Mouse (Mus musculus) MEL (cell line): ENCODE results near the gene Atp1a1. TPM values are rescaled to one million over a fixed set of nuclear protein-coding genes. Genes with fewer than 3 reads are reported as not detected.
A peak's percentile ranks its signal among the peaks of the same experiment; 100 is the strongest.

ENCODE experiments used
- DNase-seq: peaks from one replicate; pipeline ENCODE4 v3.0.0; 2011; ENCODE audit warnings: low read depth, low spot score
- H3K27ac ChIP-seq: 2 replicates; pipeline ENCODE4 v1.5.1; 2012; ENCODE audit warnings: low read depth, mild to moderate bottlenecking, control low read depth, low read length, moderate library complexity; ENCODE audit not compliant: control insufficient read depth
- H3K27me3 ChIP-seq, 2 experiments: fragments of 150-350 bp in 1 of 2; sonication (generic) in 1 of 2; 2 replicates each; pipeline ENCODE4 v1.6.1; 2012; ENCODE audit warnings: low read length in 2 of 2, mild to moderate bottlenecking in 2 of 2, improper control_type of control experiment in 1 of 2, moderate library complexity in 1 of 2; ENCODE audit not compliant: insufficient read depth in 2 of 2, control insufficient read depth in 1 of 2
- H3K36me3 ChIP-seq, 2 experiments: 2 replicates each; pipeline ENCODE4 v1.6.1; 2012 to 2014; ENCODE audit warnings: low read length in 2 of 2, improper control_type of control experiment in 1 of 2, inconsistent platforms in 1 of 2, mild to moderate bottlenecking in 1 of 2; ENCODE audit not compliant: insufficient read depth in 2 of 2, control insufficient read depth in 1 of 2
- H3K4me1 ChIP-seq, 2 experiments: fragments of 150-350 bp in 1 of 2; sonication (generic) in 1 of 2; 2 replicates each; pipeline ENCODE4 v1.6.1; 2012; ENCODE audit warnings: low read length in 2 of 2, improper control_type of control experiment in 1 of 2, mild to moderate bottlenecking in 1 of 2; ENCODE audit not compliant: insufficient read depth in 2 of 2, control insufficient read depth in 1 of 2
- H3K4me3 ChIP-seq, 2 experiments: fragments of 150-350 bp in 1 of 2; sonication (generic) in 1 of 2; 2 replicates each; pipeline ENCODE4 v1.5.1; 2012; ENCODE audit warnings: low read depth in 2 of 2, low read length in 2 of 2, mild to moderate bottlenecking in 2 of 2, moderate library complexity in 2 of 2, control low read depth in 1 of 2, improper control_type of control experiment in 1 of 2; ENCODE audit not compliant: control insufficient read depth in 1 of 2, insufficient read depth in 1 of 2
- H3K79me2 ChIP-seq: 2 replicates; pipeline ENCODE4 v1.6.1; 2012; ENCODE audit warnings: mild to moderate bottlenecking, low read length, moderate library complexity; ENCODE audit not compliant: control insufficient read depth, poor library complexity, insufficient read depth
- H3K9ac ChIP-seq: 2 replicates; pipeline ENCODE4 v1.6.1; 2012; ENCODE audit warnings: low read depth, mild to moderate bottlenecking, control low read depth, low read length, moderate library complexity; ENCODE audit not compliant: control insufficient read depth, poor library complexity, severe bottlenecking
- H3K9me3 ChIP-seq: fragments of 150-350 bp; sonication (generic); replicated peaks from 2 replicates; pipeline ENCODE4 v1.6.1; 2012; ENCODE audit warnings: mild to moderate bottlenecking, low read length, improper control_type of control experiment, moderate library complexity; ENCODE audit not compliant: insufficient read depth
- CHD2 ChIP-seq: IDR thresholded peaks from 2 replicates; pipeline ENCODE4 v1.6.1; 2011; ENCODE audit warnings: low read length, improper control_type of control experiment
- CTCF ChIP-seq, 3 experiments: IDR thresholded peaks in 2 of 3; conservative IDR thresholded peaks in 1 of 3; 2 replicates each; pipeline ENCODE4 v1.5.1; 2011 to 2012; ENCODE audit warnings: low read length in 3 of 3, low read depth in 2 of 3, mild to moderate bottlenecking in 2 of 3, improper control_type of control experiment in 1 of 3, inconsistent platforms in 1 of 3, mixed read lengths in 1 of 3, moderate library complexity in 1 of 3; ENCODE audit not compliant: control insufficient read depth in 1 of 3, insufficient read depth in 1 of 3, poor library complexity in 1 of 3, severe bottlenecking in 1 of 3
- EP300 ChIP-seq, 2 experiments: IDR thresholded peaks; 2 replicates each; pipeline ENCODE4 v1.6.1; 2011; ENCODE audit warnings: improper control_type of control experiment in 2 of 2, low read length in 2 of 2, low read depth in 1 of 2, mild to moderate bottlenecking in 1 of 2
- ETS1 ChIP-seq: IDR thresholded peaks from 2 replicates; pipeline ENCODE4 v1.6.1; 2012; ENCODE audit warnings: low read depth, mild to moderate bottlenecking, inconsistent platforms, low read length, improper control_type of control experiment, moderate library complexity
- GABPA ChIP-seq: IDR thresholded peaks from 2 replicates; pipeline ENCODE4 v1.6.1; 2012; ENCODE audit warnings: low read depth, mild to moderate bottlenecking, inconsistent platforms, low read length, improper control_type of control experiment, moderate library complexity
- GATA1 ChIP-seq: IDR thresholded peaks from 2 replicates; pipeline ENCODE4 v1.6.1; 2011; ENCODE audit warnings: low read depth, low read length, improper control_type of control experiment
- HCFC1 ChIP-seq: IDR thresholded peaks from 2 replicates; pipeline ENCODE4 v1.6.1; 2012; ENCODE audit warnings: low read depth, mild to moderate bottlenecking, inconsistent platforms, low read length, improper control_type of control experiment, moderate library complexity
- KAT2A ChIP-seq: conservative IDR thresholded peaks from 2 replicates; pipeline ENCODE4 v1.6.1; 2012; ENCODE audit warnings: low read depth, low read length, improper control_type of control experiment, inconsistent platforms
- MXI1 ChIP-seq: IDR thresholded peaks from 2 replicates; pipeline ENCODE4 v1.6.1; 2011; ENCODE audit warnings: mild to moderate bottlenecking, low read depth, low read length, improper control_type of control experiment
- MYB ChIP-seq: IDR thresholded peaks from 2 replicates; pipeline ENCODE4 v1.6.1; 2011; ENCODE audit warnings: mild to moderate bottlenecking, low read depth, low read length, improper control_type of control experiment
- NELFE ChIP-seq: IDR thresholded peaks from 2 replicates; pipeline ENCODE4 v1.6.1; 2011; ENCODE audit warnings: low read depth, low read length, improper control_type of control experiment
- NRF1 ChIP-seq: IDR thresholded peaks from 2 replicates; pipeline ENCODE4 v1.6.1; 2014; ENCODE audit warnings: low read depth, mild to moderate bottlenecking, inconsistent platforms, low read length, improper control_type of control experiment, moderate library complexity; ENCODE audit not compliant: poor library complexity, insufficient read depth, severe bottlenecking
- POLR2A ChIP-seq, 2 experiments: IDR thresholded peaks; 2 replicates each; pipeline ENCODE4 v1.6.1; 2011 to 2012; ENCODE audit warnings: low read length in 2 of 2, mild to moderate bottlenecking in 2 of 2, control low read depth in 1 of 2, improper control_type of control experiment in 1 of 2, low read depth in 1 of 2, moderate library complexity in 1 of 2; ENCODE audit not compliant: control insufficient read depth in 1 of 2, insufficient read depth in 1 of 2, poor library complexity in 1 of 2
- POLR2AphosphoS5 ChIP-seq: IDR thresholded peaks from 2 replicates; pipeline ENCODE4 v1.6.1; 2012; ENCODE audit warnings: low read depth, borderline replicate concordance, mild to moderate bottlenecking, inconsistent platforms, low read length, moderate library complexity, mixed read lengths
- SIN3A ChIP-seq: IDR thresholded peaks from 2 replicates; pipeline ENCODE4 v1.6.1; 2012; ENCODE audit warnings: low read length, improper control_type of control experiment, inconsistent platforms
- SMC3 ChIP-seq: IDR thresholded peaks from 2 replicates; pipeline ENCODE4 v1.6.1; 2011; ENCODE audit warnings: low read depth, low read length, improper control_type of control experiment
- TAL1 ChIP-seq: IDR thresholded peaks from 2 replicates; pipeline ENCODE4 v1.6.1; 2012; ENCODE audit warnings: mild to moderate bottlenecking, inconsistent platforms, low read length, moderate library complexity, mixed read lengths
- TCF12 ChIP-seq: IDR thresholded peaks from 2 replicates; pipeline ENCODE4 v1.6.1; 2014; ENCODE audit warnings: low read depth, mild to moderate bottlenecking, inconsistent platforms, low read length, improper control_type of control experiment, moderate library complexity
- USF1 ChIP-seq: IDR thresholded peaks from 2 replicates; pipeline ENCODE4 v1.6.1; 2014; ENCODE audit warnings: low read depth, mild to moderate bottlenecking, inconsistent platforms, low read length, improper control_type of control experiment, moderate library complexity
- ZC3H11A ChIP-seq: IDR thresholded peaks from 2 replicates; pipeline ENCODE4 v1.6.1; 2012; ENCODE audit warnings: low read depth, mild to moderate bottlenecking, inconsistent platforms, low read length, improper control_type of control experiment
- polyA plus RNA-seq, 2 experiments: library from polyadenylated mRNA; stranded (reverse) in 1 of 2; unstranded in 1 of 2; fragments of >175 nt in 1 of 2; fragments of >200 nt in 1 of 2; gene quantifications; 2 replicates each; pipeline versions ENCODE4 v1.2.1 to v1.2.4; 2012; ENCODE audit warnings: low replicate concordance in 2 of 2, low read depth in 1 of 2; ENCODE audit not compliant: insufficient read length in 2 of 2, insufficient read depth in 1 of 2, missing spikeins in 1 of 2
- total RNA-seq: library from RNA; depleted of rRNA; stranded (reverse); fragments of 300-350 nt; gene quantifications from 2 replicates; pipeline ENCODE4 v1.2.3, GENCODE M21; 2012

Gene Atp1a1
- total and polyA plus RNA-seq, 3 experiments, result 136 to 174 TPM; not detected in 1

DNA sequence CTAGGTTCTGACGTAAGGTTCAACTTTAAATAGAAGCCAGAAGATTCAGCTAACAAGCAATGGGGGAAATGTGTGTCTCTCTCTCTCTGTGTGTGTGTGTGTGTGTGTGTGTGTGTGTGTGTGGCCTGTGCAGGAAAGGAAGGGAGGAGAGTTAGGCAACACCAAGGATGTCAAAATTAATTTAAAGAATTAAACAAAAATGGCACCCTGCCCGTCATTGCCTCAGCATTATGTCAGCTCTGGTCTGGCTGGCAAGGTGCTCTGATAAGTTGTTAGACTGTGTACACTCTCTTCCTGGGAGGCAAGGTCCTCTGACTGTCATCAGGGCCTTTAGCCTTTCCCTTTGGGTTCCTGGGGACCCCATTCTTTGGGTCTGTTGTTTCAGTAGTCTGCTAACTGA is 47.8 kb downstream of the Atp1a1 start:
- no peak overlapping the region for H3K27ac ChIP-seq
- H3K4me1 ChIP-seq, result peaks cover 7 to 14% of the 10 kb centered on the region in 2 experiments
- no peak for DNase-seq
- peaks cover 0 to 7% of the 10 kb centered on the region in 2 experiments; a peak in 2 of 4 replicates for H3K36me3 ChIP-seq
- H3K4me3 ChIP-seq, result no peak overlapping the region
- no peaks in the 10 kb centered on the region for H3K79me2 ChIP-seq
- no peak for TF ChIP-seq USF1
- H3K9me3 ChIP-seq, result no peaks in the 10 kb centered on the region
- H3K9ac ChIP-seq, result no peak overlapping the region
- H3K27me3 ChIP-seq, result no peaks in the 10 kb centered on the region

DNA sequence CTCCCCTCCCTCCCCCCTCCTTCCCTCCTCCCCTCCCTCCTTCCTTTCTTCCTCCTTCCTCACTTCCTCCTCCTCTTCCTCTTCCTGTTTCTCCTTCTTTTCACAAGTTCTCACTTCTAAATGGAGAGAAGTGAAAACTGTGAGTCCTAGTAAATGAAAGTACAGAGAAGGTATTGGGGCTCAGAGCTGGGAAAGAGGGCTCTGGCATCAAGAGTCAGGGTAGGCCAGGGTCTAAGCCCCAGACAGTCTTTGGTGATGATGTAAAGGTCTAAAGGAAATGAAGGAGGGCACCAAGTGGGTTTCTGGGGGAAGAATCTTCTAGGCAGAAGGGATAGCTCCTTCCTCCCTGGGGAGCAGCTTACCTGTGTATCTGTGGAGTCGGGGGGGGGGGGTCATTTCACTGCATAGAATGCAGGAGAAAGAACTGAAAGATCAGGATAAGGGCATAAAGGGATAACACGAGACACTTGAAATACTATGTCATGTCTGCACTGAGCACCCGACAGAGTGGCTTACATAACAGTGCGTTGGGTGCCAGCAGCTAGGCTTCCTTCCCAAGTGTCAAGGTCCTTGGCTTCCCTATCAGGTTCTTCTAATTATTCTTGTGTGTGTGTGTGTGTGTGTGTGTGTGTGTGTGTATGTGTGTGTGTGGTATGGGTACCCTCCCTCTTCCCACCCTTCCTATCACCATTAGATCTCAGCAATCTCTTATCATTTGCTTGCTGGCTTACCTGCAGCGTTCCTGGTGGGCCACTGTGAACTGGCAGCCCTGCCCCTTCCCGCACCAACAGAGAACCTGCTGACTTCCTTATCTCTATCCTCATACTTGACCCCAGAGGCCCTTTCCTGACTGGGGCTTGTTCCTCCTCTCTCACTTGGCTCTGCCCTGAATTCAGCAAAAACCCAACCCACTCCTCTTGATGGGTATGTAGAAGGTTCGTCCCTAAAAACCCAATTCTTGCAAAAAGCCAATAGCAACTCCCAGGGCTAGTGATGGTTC is 51.6 kb downstream of the Atp1a1 start:
- peak; percentile 57 for DNase-seq
- H3K4me3 ChIP-seq, result peak overlapping the region; percentile 19 to 50; a peak in 3 of 4 replicates

More for the DNA sequence above, 51.6 kb downstream of the Atp1a1 start:
- Histone ChIP-seq H3K9ac (peak overlapping the region; percentile 30; the same call in 1 of the 2 replicates), H3K27ac (peak overlapping the region; percentile 62), H3K4me1 (peaks cover 14 to 34% of the 10 kb centered on the region in 2 experiments)
- TF ChIP-seq CTCF (IDR thresholded peaks at IDR 0.05 in 2 of 3, conservative IDR thresholded peaks at IDR 0.05 in 1 of 3; ENCODE audit: control insufficient read depth in 1 of 3, insufficient read depth in 1 of 3, low read depth in 2 of 3, low read length in 3 of 3, poor library complexity in 1 of 3, severe bottlenecking in 1 of 3) (no peak), USF1 (no peak), GATA1 (peak; percentile 68), KAT2A (no peak), MXI1 (no peak), ETS1 (no peak; the same call in 1 of the 2 replicates), HCFC1 (0 out of 2 replicates have a peak, but pooled peaks have one; percentile 22), TAL1 (no peak), SIN3A (peak; percentile 48), SMC3 (no peak), NELFE (peak; percentile 19; the same call in 1 of the 2 replicates), ZC3H11A (no peak), POLR2A (IDR thresholded peaks at IDR 0.05; ENCODE audit: control insufficient read depth in 1 of 2, insufficient read depth in 1 of 2, low read depth in 1 of 2, low read length in 2 of 2, poor library complexity in 1 of 2) (no peak), TCF12 (peak; percentile 34; the same call in 1 of the 2 replicates), GABPA (no peak), CHD2 (no peak), EP300 (IDR thresholded peaks at IDR 0.05; ENCODE audit: low read depth in 1 of 2, low read length in 2 of 2) (peak; percentile 30 to 54; a peak in 3 of 4 replicates), NRF1 (no peak), POLR2AphosphoS5 (no peak), MYB (no peak)
- TF ChIP-seq, all 39 proteins: peak for 6
- no peaks in the 10 kb centered on the region for H3K27me3 ChIP-seq
- H3K9me3 ChIP-seq, result no peaks in the 10 kb centered on the region
- no peaks in the 10 kb centered on the region for H3K79me2 ChIP-seq
- H3K36me3 ChIP-seq, result peaks cover 0 to 24% of the 10 kb centered on the region in 2 experiments; a peak in 2 of 4 replicates
